Mouse (Mus musculus) thymus, adult 2 months (tissue): ENCODE data around the gene Fat4.

ENCODE experiments used
- CTCF ChIP-seq: fragments of 200-500 bp; IDR thresholded peaks from 2 replicates; pipeline ENCODE4 v1.5.1; 2012; ENCODE audit warnings: mild to moderate bottlenecking, control low read depth, low read length, moderate library complexity, borderline replicate concordance; ENCODE audit not compliant: control insufficient read depth, poor library complexity, insufficient read depth; ENCODE audit errors: extremely low read depth
- POLR2A ChIP-seq: fragments of 200-500 bp; IDR thresholded peaks from 2 replicates; pipeline ENCODE4 v1.6.1; 2012; ENCODE audit warnings: mild to moderate bottlenecking, low read length, control low read depth, moderate library complexity; ENCODE audit not compliant: control insufficient read depth, poor library complexity, insufficient read depth; ENCODE audit errors: extremely low read depth

DNA sequence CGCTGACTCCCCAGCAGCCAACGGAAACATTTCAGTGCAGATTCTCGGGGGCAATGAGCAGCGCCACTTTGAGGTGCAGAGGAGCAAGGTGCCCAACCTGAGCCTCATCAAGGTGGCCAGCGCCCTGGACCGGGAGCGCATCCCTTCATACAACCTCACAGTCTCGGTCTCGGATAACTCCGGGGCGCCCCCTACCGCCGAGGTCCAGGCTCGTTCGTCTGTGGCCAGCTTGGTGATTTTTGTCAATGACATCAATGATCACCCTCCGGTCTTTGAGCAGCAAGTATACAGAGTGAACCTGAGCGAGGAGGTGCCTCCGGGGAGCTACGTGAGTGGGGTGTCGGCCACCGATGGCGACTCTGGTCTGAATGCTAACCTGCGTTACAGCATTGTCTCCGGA lies 1.4 kb downstream of the Fat4 start:
- TF ChIP-seq CTCF, result peak; percentile 73
- no peak for TF ChIP-seq POLR2A
